Mouse (Mus musculus): ENCODE measurements around the gene Isy1.

Gene Isy1

GRCm38 (mm10) chr6:87838551-87839197 is at the start of gene Isy1:
TSS of gene Isy1 (minus strand) at chr6:87838798.
- DNase-seq (ENCODE audit: extremely low read depth, low read depth), result peak; percentile 95

- DNase-seq (ENCODE audit: extremely low read depth, low read depth), result peak; percentile 93
Measured at GRCm38 (mm10) chr6:87887594-87888233, 49.1 kb upstream of the Isy1 start, which contains the start of gene Copg1. TSS of gene Copg1 (plus strand) at chr6:87887814.

GRCm38 (mm10) chr6:87886721-87887120 is 48.1 kb upstream of the Isy1 start:
- DNase-seq (ENCODE audit: extremely low read depth, low read depth), result no peak

GRCm38 (mm10) chr6:87882816-87883215 is 44.2 kb upstream of the Isy1 start:
- DNase-seq (ENCODE audit: extremely low read depth, low read depth), result no peak

GRCm38 (mm10) chr6:87882221-87882620 is 43.6 kb upstream of the Isy1 start:
- DNase-seq (ENCODE audit: extremely low read depth, low read depth), result no peak

GRCm38 (mm10) chr6:87879628-87880027 is 41.0 kb upstream of the Isy1 start:
- no peak for DNase-seq (ENCODE audit: extremely low read depth, low read depth)

- DNase-seq (ENCODE audit: extremely low read depth, low read depth), result no peak
Measured at GRCm38 (mm10) chr6:87879010-87879409, 40.4 kb upstream of the Isy1 start.

GRCm38 (mm10) chr6:87876068-87876643 is 37.6 kb upstream of the Isy1 start:
- DNase-seq (ENCODE audit: extremely low read depth, low read depth), result no peak

GRCm38 (mm10) chr6:87875562-87875961 is 37.0 kb upstream of the Isy1 start:
- DNase-seq (ENCODE audit: extremely low read depth, low read depth), result no peak

- no peak for DNase-seq (ENCODE audit: extremely low read depth, low read depth)
Measured at GRCm38 (mm10) chr6:87875083-87875482, 36.5 kb upstream of the Isy1 start.

- DNase-seq (ENCODE audit: extremely low read depth, low read depth), result no peak
Measured at GRCm38 (mm10) chr6:87873963-87874362, 35.4 kb upstream of the Isy1 start.

- no peak for DNase-seq (ENCODE audit: extremely low read depth, low read depth)
Measured at GRCm38 (mm10) chr6:87873104-87873503, 34.5 kb upstream of the Isy1 start.

- no peak for DNase-seq (ENCODE audit: extremely low read depth, low read depth)
Measured at GRCm38 (mm10) chr6:87871240-87871639, 32.6 kb upstream of the Isy1 start.

GRCm38 (mm10) chr6:87870440-87870839 is 31.8 kb upstream of the Isy1 start:
- no peak for DNase-seq (ENCODE audit: extremely low read depth, low read depth)

GRCm38 (mm10) chr6:87868871-87869506 is 30.4 kb upstream of the Isy1 start:
- no peak for DNase-seq (ENCODE audit: extremely low read depth, low read depth)

- DNase-seq (ENCODE audit: extremely low read depth, low read depth), result peak; percentile 59
Measured at GRCm38 (mm10) chr6:87867256-87867655, 28.7 kb upstream of the Isy1 start.

- DNase-seq (ENCODE audit: extremely low read depth, low read depth), result no peak
Measured at GRCm38 (mm10) chr6:87866211-87866610, 27.6 kb upstream of the Isy1 start.

- DNase-seq (ENCODE audit: extremely low read depth, low read depth), result no peak
Measured at GRCm38 (mm10) chr6:87857071-87857470, 18.5 kb upstream of the Isy1 start.

- DNase-seq (ENCODE audit: extremely low read depth, low read depth), result no peak
Measured at GRCm38 (mm10) chr6:87853446-87853845, 14.8 kb upstream of the Isy1 start.

- DNase-seq (ENCODE audit: extremely low read depth, low read depth), result no peak
Measured at GRCm38 (mm10) chr6:87851871-87852270, 13.3 kb upstream of the Isy1 start.

- peak; percentile 83 for DNase-seq (ENCODE audit: extremely low read depth, low read depth)
Measured at GRCm38 (mm10) chr6:87850900-87851614, 12.5 kb upstream of the Isy1 start, which contains the start of gene Cnbp. TSS of gene Cnbp (minus strand) at chr6:87851106.

All from MEL-GATA-1-ER (cell line).